Mouse (Mus musculus): ENCODE measurements at regions not wholly inside any gene's neighbourhood (a gene's known extent, or its start where the extent isn't known, plus 50 kb on each side); places are given as distances from the start of the nearest gene placed in this dataset.

GRCm38 (mm10) chr12:73451257-73451656 lies 94.9 kb downstream of the Tmem30b start:
- Histone ChIP-seq H3K27ac (no peak overlapping the region), H3K4me1 (ENCODE audit: control insufficient read depth, insufficient read depth, low read length) (no peaks in the 10 kb centered on the region), H3K36me3 (ENCODE audit: control insufficient read depth, insufficient read depth, low read length) (no peaks in the 10 kb centered on the region), H3K27me3 (ENCODE audit: control insufficient read depth, insufficient read depth, low read length) (no peaks in the 10 kb centered on the region), H3K4me3 (no peak overlapping the region), H3K79me2 (replicated peaks; ENCODE audit: control insufficient read depth, insufficient read depth, low read length) (no peaks in the 10 kb centered on the region), H3K9ac (ENCODE audit: low read depth, low read length) (no peak overlapping the region)
- no peak for TF ChIP-seq CTCF (IDR thresholded peaks at IDR 0.05)
- TF ChIP-seq POLR2A (IDR thresholded peaks at IDR 0.05; ENCODE audit: insufficient read depth, low read depth, low read length), result no peak
- no peak for TF ChIP-seq EP300 (IDR thresholded peaks at IDR 0.05; ENCODE audit: insufficient read depth, low read depth, low read length)
- intact Hi-C loops (cut with DNase I), result loop anchor here (5.0 kb wide), 1 partner anchor 164 kb away; the partner anchor contains the start of genes Slc38a6 and Trmt5
- WGBS, result 81% methylated on average over 3 of the region's 3 CpGs
- no peak for DNase-seq

DNA sequence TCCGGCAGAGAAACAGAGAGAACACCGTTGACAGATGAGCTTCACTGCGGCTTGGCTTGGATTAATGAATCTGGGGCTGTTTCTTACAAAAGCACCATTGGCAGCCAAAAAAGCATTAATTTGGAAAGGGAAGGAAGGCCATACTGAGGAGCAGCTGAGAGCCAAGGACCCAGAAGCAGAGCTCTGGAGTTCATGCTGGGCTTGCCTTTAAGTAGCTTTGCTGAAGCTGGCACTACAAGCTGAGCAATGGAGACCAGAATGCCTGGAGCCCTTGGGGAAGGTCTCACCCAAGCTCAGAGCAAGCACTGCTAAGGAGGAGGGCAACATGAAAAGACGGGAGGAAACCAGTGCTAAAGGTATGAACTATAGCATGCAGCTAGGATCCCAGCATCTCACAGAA lies 95.7 kb downstream of the Tmem30b start:
- no peak overlapping the region for H3K27ac ChIP-seq
- no peaks in the 10 kb centered on the region for H3K79me2 ChIP-seq (replicated peaks; ENCODE audit: control insufficient read depth, insufficient read depth, low read length)
- H3K36me3 ChIP-seq (ENCODE audit: control insufficient read depth, insufficient read depth, low read length), result no peaks in the 10 kb centered on the region
- H3K27me3 ChIP-seq (ENCODE audit: control insufficient read depth, insufficient read depth, low read length), result no peaks in the 10 kb centered on the region
- intact Hi-C loops (cut with DNase I), result loop anchor here (1.0 to 5.0 kb wide), 2 partner anchors 163 to 429 kb away; partner anchors contain the start of genes Slc38a6 and Trmt5
- no peaks in the 10 kb centered on the region for H3K4me1 ChIP-seq (ENCODE audit: control insufficient read depth, insufficient read depth, low read length)
- TF ChIP-seq CTCF (IDR thresholded peaks at IDR 0.05) (no peak), POLR2A (IDR thresholded peaks at IDR 0.05; ENCODE audit: insufficient read depth, low read depth, low read length) (no peak), EP300 (IDR thresholded peaks at IDR 0.05; ENCODE audit: insufficient read depth, low read depth, low read length) (no peak)
- H3K4me3 ChIP-seq, result no peak overlapping the region
- no peak for DNase-seq
- 81% methylated on average over 4 of the region's 4 CpGs for WGBS
- no peak overlapping the region for H3K9ac ChIP-seq (ENCODE audit: low read depth, low read length)

GRCm38 (mm10) chr12:73449911-73450520 lies 96.2 kb downstream of the Tmem30b start:
- no peaks in the 10 kb centered on the region for H3K36me3 ChIP-seq (ENCODE audit: control insufficient read depth, insufficient read depth, low read length)
- intact Hi-C loops (cut with DNase I), result loop anchor here (1.0 to 5.0 kb wide), 2 partner anchors 163 to 429 kb away; partner anchors contain the start of genes Slc38a6 and Trmt5
- DNase-seq, result peak in 1 of 2 experiments; percentile 50
- no peak overlapping the region for H3K27ac ChIP-seq
- no peak for TF ChIP-seq EP300 (IDR thresholded peaks at IDR 0.05; ENCODE audit: insufficient read depth, low read depth, low read length)
- TF ChIP-seq CTCF (IDR thresholded peaks at IDR 0.05), result peak; percentile 86
- no peaks in the 10 kb centered on the region for H3K79me2 ChIP-seq (replicated peaks; ENCODE audit: control insufficient read depth, insufficient read depth, low read length)
- H3K9ac ChIP-seq (ENCODE audit: low read depth, low read length), result no peak overlapping the region
- 59% methylated on average over 9 of the region's 9 CpGs for WGBS
- no peaks in the 10 kb centered on the region for H3K27me3 ChIP-seq (ENCODE audit: control insufficient read depth, insufficient read depth, low read length)
- no peaks in the 10 kb centered on the region for H3K4me1 ChIP-seq (ENCODE audit: control insufficient read depth, insufficient read depth, low read length)
- H3K4me3 ChIP-seq, result no peak overlapping the region

DNA sequence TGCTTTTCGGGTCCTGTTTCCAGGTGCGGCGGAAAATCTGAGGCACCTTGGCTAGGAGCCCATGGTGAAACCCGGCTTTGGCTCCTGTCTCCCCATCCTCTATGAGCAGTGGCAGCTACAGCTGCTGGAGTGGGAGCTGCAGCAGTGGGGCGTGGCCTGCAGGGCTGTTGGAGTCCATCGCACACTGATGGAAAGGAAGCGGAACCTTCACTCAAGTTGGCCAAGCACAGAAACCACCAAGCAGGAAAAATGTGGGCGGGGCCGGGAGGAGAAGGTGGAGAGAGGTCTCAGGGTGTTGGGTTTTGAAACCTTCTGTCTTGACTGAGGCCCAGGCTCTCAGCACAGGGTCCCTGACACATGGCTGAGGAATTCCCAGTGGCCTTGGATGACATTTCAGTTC lies 97.1 kb downstream of the Tmem30b start:
- no peak overlapping the region for H3K9ac ChIP-seq (ENCODE audit: low read depth, low read length)
- intact Hi-C loops (cut with DNase I), result no loop called here
- no peaks in the 10 kb centered on the region for H3K27me3 ChIP-seq (ENCODE audit: control insufficient read depth, insufficient read depth, low read length)
- DNase-seq, result peak in 1 of 2 experiments; percentile 40
- WGBS, result 67% methylated on average over 9 of the region's 9 CpGs
- no peak overlapping the region for H3K27ac ChIP-seq
- H3K36me3 ChIP-seq (ENCODE audit: control insufficient read depth, insufficient read depth, low read length), result no peaks in the 10 kb centered on the region
- no peaks in the 10 kb centered on the region for H3K79me2 ChIP-seq (replicated peaks; ENCODE audit: control insufficient read depth, insufficient read depth, low read length)
- no peak overlapping the region for H3K4me3 ChIP-seq
- TF ChIP-seq EP300 (IDR thresholded peaks at IDR 0.05; ENCODE audit: insufficient read depth, low read depth, low read length) (no peak), CTCF (IDR thresholded peaks at IDR 0.05) (no peak), POLR2A (IDR thresholded peaks at IDR 0.05; ENCODE audit: insufficient read depth, low read depth, low read length) (no peak)
- H3K4me1 ChIP-seq (ENCODE audit: control insufficient read depth, insufficient read depth, low read length), result no peaks in the 10 kb centered on the region

DNA sequence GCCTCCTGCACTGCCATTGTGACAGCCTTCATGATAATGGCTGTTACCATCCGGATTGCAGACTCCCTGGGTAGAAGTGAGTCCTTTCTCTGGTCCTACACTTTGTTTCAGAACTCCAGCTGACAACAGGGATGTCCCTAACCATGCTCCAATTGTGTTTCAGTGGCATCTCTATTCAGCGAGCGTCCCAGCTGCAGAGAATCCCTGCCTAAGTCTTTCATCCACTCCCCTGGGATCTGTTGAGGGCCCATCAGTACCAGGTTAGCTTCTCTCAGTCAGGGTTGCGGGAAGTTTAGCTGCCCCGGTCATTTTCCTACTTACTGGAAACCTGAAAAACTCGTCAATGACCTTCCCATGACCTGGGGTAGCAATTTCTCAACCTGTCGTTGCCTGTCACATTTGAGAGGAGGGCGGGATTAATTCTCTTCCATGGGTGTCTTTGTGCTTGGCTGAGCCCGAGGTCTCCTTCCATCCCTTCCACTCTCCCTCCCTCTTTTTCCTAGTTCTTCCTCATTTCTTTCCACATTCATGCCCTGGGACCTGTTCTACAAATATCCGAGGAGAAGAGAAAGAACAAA lies 97.7 kb downstream of the Tmem30b start:
- Histone ChIP-seq H3K27me3 (ENCODE audit: control insufficient read depth, insufficient read depth, low read length) (no peaks in the 10 kb centered on the region), H3K36me3 (ENCODE audit: control insufficient read depth, insufficient read depth, low read length) (no peaks in the 10 kb centered on the region), H3K4me3 (no peak overlapping the region), H3K27ac (no peak overlapping the region), H3K4me1 (ENCODE audit: control insufficient read depth, insufficient read depth, low read length) (no peaks in the 10 kb centered on the region), H3K9ac (ENCODE audit: low read depth, low read length) (no peak overlapping the region), H3K79me2 (replicated peaks; ENCODE audit: control insufficient read depth, insufficient read depth, low read length) (no peaks in the 10 kb centered on the region)
- no peak for DNase-seq
- WGBS, result 78% methylated on average over 10 of the region's 10 CpGs
- intact Hi-C loops (cut with DNase I), result no loop called here
- TF ChIP-seq EP300 (IDR thresholded peaks at IDR 0.05; ENCODE audit: insufficient read depth, low read depth, low read length) (no peak), CTCF (IDR thresholded peaks at IDR 0.05) (no peak), POLR2A (IDR thresholded peaks at IDR 0.05; ENCODE audit: insufficient read depth, low read depth, low read length) (no peak)

GRCm38 (mm10) chr12:73447172-73447571 lies 99.0 kb downstream of the Tmem30b start:
- TF ChIP-seq EP300 (IDR thresholded peaks at IDR 0.05; ENCODE audit: insufficient read depth, low read depth, low read length) (no peak), CTCF (IDR thresholded peaks at IDR 0.05) (no peak), POLR2A (IDR thresholded peaks at IDR 0.05; ENCODE audit: insufficient read depth, low read depth, low read length) (no peak)
- Histone ChIP-seq H3K9ac (ENCODE audit: low read depth, low read length) (no peak overlapping the region), H3K27me3 (ENCODE audit: control insufficient read depth, insufficient read depth, low read length) (no peaks in the 10 kb centered on the region), H3K27ac (no peak overlapping the region), H3K79me2 (replicated peaks; ENCODE audit: control insufficient read depth, insufficient read depth, low read length) (no peaks in the 10 kb centered on the region), H3K36me3 (ENCODE audit: control insufficient read depth, insufficient read depth, low read length) (no peaks in the 10 kb centered on the region), H3K4me3 (no peak overlapping the region), H3K4me1 (ENCODE audit: control insufficient read depth, insufficient read depth, low read length) (no peaks in the 10 kb centered on the region)
- DNase-seq, result no peak
- intact Hi-C loops (cut with DNase I), result no loop called here
- WGBS, result 94% methylated on average over 6 of the region's 6 CpGs
